Mouse (Mus musculus): ENCODE measurements around the gene Sypl. TPM values are rescaled to one million over a fixed set of nuclear protein-coding genes. Genes with fewer than 3 reads are reported as not detected.

Gene Sypl
- polyA plus RNA-seq, 1 experiment from 2014 or later, result 38.7 TPM

Other genes with a start within 250 kb of the Sypl start
- 32.9 and 40.2 TPM in 2 replicates for gene Nampt, start 134.3 kb upstream of the Sypl start, polyA plus RNA-seq (2014; fragmentation: Nextera tagmentation; extraction: Ambion mirVana)
- gene Cdhr3, start 139.0 kb downstream of the Sypl start, polyA plus RNA-seq (2014; fragmentation: Nextera tagmentation; extraction: Ambion mirVana), result 0.17 TPM in 1 of 2 replicates, not detected in the other
- 25.8 and 35.1 TPM in 2 replicates for gene Atxn7l1, start 193.8 kb downstream of the Sypl start, polyA plus RNA-seq (2014; fragmentation: Nextera tagmentation; extraction: Ambion mirVana)

Measured in neural tube, embryonic 14.5 days (tissue).